Mouse (Mus musculus) heart, embryonic 10.5 days (tissue): ENCODE data around the gene Ccdc163. TPM values are rescaled to one million over a fixed set of nuclear protein-coding genes. Genes with fewer than 3 reads are reported as not detected.

Source experiments
- DNase-seq: peaks from one replicate; pipeline ENCODE4 v3.0.0-alpha.2; 2017; ENCODE audit warnings: low spot score
- H3K27ac ChIP-seq: fragments of 300-500 bp; sonication (generic); 2 replicates; pipeline ENCODE4 v1.5.1; 2016; ENCODE audit warnings: mild to moderate bottlenecking
- H3K27me3 ChIP-seq: fragments of 300-500 bp; sonication (generic); 2 replicates; pipeline ENCODE4 v1.6.1; 2016; ENCODE audit warnings: mild to moderate bottlenecking; ENCODE audit not compliant: poor library complexity, insufficient read depth, severe bottlenecking
- H3K36me3 ChIP-seq: fragments of 300-500 bp; sonication (generic); 2 replicates; pipeline ENCODE4 v1.6.1; 2016; ENCODE audit warnings: mild to moderate bottlenecking, moderate library complexity
- H3K4me1 ChIP-seq: fragments of 300-500 bp; sonication (generic); 2 replicates; pipeline ENCODE4 v1.6.1; 2016; ENCODE audit warnings: mild to moderate bottlenecking
- H3K4me3 ChIP-seq: fragments of 300-500 bp; sonication (generic); 2 replicates; pipeline ENCODE4 v1.5.1; 2016; ENCODE audit warnings: mild to moderate bottlenecking, moderate library complexity
- H3K9me3 ChIP-seq: fragments of 300-500 bp; sonication (generic); 2 replicates; pipeline ENCODE4 v1.6.1; 2016; ENCODE audit warnings: mild to moderate bottlenecking, moderate library complexity
- WGBS: fragments of 180-500 bp; shearing (Covaris S2); methylation state at CpG from one replicate; pipeline ENCODE4 v1.1.7; 2016; 5-methylcytosine and 5-hydroxymethylcytosine counted together
- polyA plus RNA-seq: library from polyadenylated mRNA; unstranded; fragments of >200 nt; fragmentation: Nextera tagmentation; extraction: Ambion mirVana; gene quantifications from 2 replicates; pipeline ENCODE4 v1.2.1, GENCODE M21; 2016

Ccdc163 gene
- polyA plus RNA-seq, 1 experiment from 2014 or later, result 23.2 TPM

- no peak for DNase-seq
- no peaks in the 10 kb centered on the region for H3K9me3 ChIP-seq
- no peaks in the 10 kb centered on the region for H3K27me3 ChIP-seq
- 76% methylated on average over 2 of the region's 2 CpGs for WGBS
- H3K36me3 ChIP-seq, result no peaks in the 10 kb centered on the region
- peaks cover 6% of the 10 kb centered on the region; the same call in 1 of the 2 replicates for H3K4me1 ChIP-seq
- no peak overlapping the region for H3K4me3 ChIP-seq
- H3K27ac ChIP-seq, result no peak overlapping the region
These were observed 86.0 kb downstream of the Ccdc163 start for GRCm38 (mm10) chr4:116794273-116794672.

GRCm38 (mm10) chr4:116796442-116797110, 88.3 kb downstream of the Ccdc163 start:
- Histone ChIP-seq H3K36me3 (peaks cover under 1% of the 10 kb centered on the region; the same call in 1 of the 2 replicates), H3K27me3 (no peaks in the 10 kb centered on the region), H3K4me1 (peaks cover 6% of the 10 kb centered on the region; the same call in 1 of the 2 replicates), H3K9me3 (no peaks in the 10 kb centered on the region), H3K4me3 (no peak overlapping the region), H3K27ac (no peak overlapping the region)
- WGBS, result 56% methylated on average over 1 of the region's 1 CpGs
- no peak for DNase-seq

- DNase-seq, result no peak
- no peak overlapping the region for H3K4me3 ChIP-seq
- WGBS, result 36% methylated on average over 5 of the region's 5 CpGs
- H3K27ac ChIP-seq, result no peak overlapping the region
- no peaks in the 10 kb centered on the region for H3K27me3 ChIP-seq
- peaks cover 6% of the 10 kb centered on the region; the same call in 1 of the 2 replicates for H3K4me1 ChIP-seq
- H3K36me3 ChIP-seq, result peaks cover 34% of the 10 kb centered on the region
- no peaks in the 10 kb centered on the region for H3K9me3 ChIP-seq
These were observed 91.6 kb downstream of the Ccdc163 start for GRCm38 (mm10) chr4:116799901-116800300.

Other genes with a start within 250 kb of the Ccdc163 start
- 15.4 and 15.5 TPM in 2 replicates for gene Mast2, start 244.3 kb upstream of the Ccdc163 start, polyA plus RNA-seq
- gene Ipp, start 201.0 kb upstream of the Ccdc163 start, polyA plus RNA-seq, result 13.8 and 17.5 TPM in 2 replicates
- 23.8 and 24.5 TPM in 2 replicates for gene Tmem69, start 152.6 kb upstream of the Ccdc163 start, polyA plus RNA-seq
- 16.8 and 28.4 TPM in 2 replicates for gene Gpbp1l1, start 150.9 kb upstream of the Ccdc163 start, polyA plus RNA-seq
- 1.7 and 2.8 TPM in 2 replicates for gene Ccdc17, start 111.9 kb upstream of the Ccdc163 start, polyA plus RNA-seq
- gene Nasp, start 80.6 kb upstream of the Ccdc163 start, polyA plus RNA-seq, result 130 and 174 TPM in 2 replicates
- 664 and 694 TPM in 2 replicates for gene Akr1a1, start 56.8 kb upstream of the Ccdc163 start, polyA plus RNA-seq
- 1,191 and 1,224 TPM in 2 replicates for gene Prdx1, start 23.0 kb upstream of the Ccdc163 start, polyA plus RNA-seq
- 33.6 and 37.0 TPM in 2 replicates for gene Mmachc, start 103 bp upstream of the Ccdc163 start, polyA plus RNA-seq
- 3.2 and 5.1 TPM in 2 replicates for gene Tesk2, start 12.4 kb downstream of the Ccdc163 start, polyA plus RNA-seq
- gene Toe1, start 99.1 kb downstream of the Ccdc163 start, polyA plus RNA-seq, result 24.5 and 29.4 TPM in 2 replicates
- gene Mutyh, start 99.2 kb downstream of the Ccdc163 start, polyA plus RNA-seq, result 13.9 and 19.4 TPM in 2 replicates
- 0.73 and 1.3 TPM in 2 replicates for gene Hpdl, start 113.2 kb downstream of the Ccdc163 start, polyA plus RNA-seq
- 0.57 and 1.1 TPM in 2 replicates for gene Zswim5, start 168.9 kb downstream of the Ccdc163 start, polyA plus RNA-seq